Mouse (Mus musculus): ENCODE data around the gene Zbtb38. TPM values are rescaled to one million over a fixed set of nuclear protein-coding genes. Genes with fewer than 3 reads are reported as not detected.

Zbtb38 gene
- polyA plus RNA-seq, 1 experiment from 2014 or later, result 21.4 TPM

DNA sequence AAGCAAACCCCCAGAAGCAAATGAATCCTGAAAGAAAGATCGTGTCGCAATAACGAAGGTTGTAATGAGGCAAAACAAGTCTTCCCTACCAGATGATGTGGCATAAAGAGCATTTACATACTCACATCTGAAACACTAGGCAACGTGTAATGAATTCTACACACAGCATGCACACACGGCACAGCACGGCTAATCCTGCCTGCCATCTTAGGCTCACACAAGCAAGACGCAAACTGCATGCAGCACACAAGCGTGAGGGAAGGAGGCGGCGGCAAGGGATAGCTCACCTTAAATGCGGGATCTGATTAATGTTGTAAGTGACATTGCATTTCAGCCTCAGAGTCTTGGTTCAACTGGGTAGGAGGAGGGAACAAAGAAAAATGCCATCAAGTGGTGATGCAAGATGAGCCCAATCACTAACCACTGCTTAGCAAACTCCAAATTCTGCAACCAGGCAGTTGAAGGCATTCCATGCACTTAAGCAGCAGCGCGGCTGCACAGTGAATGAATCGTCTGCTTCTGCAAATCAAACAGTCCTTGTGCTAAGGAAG lies 20.6 kb downstream of the Zbtb38 start:
- no peak for DNase-seq (ENCODE audit: low spot score)

GRCm38 (mm10) chr9:96731039-96731895 lies 21.4 kb downstream of the Zbtb38 start:
- DNase-seq (ENCODE audit: low spot score), result no peak

GRCm38 (mm10) chr9:96730311-96730625 lies 22.4 kb downstream of the Zbtb38 start:
- DNase-seq (ENCODE audit: low spot score), result no peak

DNA sequence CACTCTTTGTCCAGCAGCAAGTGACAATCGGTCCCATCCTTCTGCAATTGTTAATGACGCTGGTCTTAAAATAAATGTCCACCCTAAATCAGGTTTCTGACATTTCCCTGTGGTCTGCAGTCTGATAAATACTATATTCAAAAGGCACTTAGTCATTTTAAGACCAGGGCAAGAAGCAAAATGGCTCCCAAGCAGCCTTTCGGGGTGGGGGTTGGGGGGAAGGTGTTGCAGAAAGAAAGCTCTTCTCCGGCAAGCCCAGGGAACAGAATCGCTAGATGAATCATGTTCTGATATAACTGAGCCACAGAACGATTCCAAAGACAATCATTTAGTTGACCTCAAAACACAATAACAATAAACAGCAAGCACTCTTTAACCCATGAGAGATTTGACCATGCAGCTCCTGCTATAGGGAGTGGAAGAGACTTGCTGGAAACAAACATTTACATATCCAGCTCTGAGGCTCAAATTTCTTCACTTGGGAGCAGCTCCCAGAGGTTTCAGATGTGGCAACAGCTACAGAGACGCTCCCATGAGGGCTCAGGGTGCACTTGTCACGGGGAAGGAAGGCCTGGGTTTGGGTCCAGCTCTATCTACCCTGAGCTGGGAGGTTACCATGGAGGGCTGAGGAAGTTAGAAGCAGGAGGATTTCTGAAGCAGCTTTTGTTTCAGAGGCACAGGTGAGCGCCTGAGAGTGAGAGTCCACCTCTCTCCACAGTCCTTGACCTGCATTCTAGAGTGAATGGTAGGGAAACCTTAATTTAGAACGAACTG lies 22.9 kb downstream of the Zbtb38 start:
- DNase-seq (ENCODE audit: low spot score), result no peak

DNA sequence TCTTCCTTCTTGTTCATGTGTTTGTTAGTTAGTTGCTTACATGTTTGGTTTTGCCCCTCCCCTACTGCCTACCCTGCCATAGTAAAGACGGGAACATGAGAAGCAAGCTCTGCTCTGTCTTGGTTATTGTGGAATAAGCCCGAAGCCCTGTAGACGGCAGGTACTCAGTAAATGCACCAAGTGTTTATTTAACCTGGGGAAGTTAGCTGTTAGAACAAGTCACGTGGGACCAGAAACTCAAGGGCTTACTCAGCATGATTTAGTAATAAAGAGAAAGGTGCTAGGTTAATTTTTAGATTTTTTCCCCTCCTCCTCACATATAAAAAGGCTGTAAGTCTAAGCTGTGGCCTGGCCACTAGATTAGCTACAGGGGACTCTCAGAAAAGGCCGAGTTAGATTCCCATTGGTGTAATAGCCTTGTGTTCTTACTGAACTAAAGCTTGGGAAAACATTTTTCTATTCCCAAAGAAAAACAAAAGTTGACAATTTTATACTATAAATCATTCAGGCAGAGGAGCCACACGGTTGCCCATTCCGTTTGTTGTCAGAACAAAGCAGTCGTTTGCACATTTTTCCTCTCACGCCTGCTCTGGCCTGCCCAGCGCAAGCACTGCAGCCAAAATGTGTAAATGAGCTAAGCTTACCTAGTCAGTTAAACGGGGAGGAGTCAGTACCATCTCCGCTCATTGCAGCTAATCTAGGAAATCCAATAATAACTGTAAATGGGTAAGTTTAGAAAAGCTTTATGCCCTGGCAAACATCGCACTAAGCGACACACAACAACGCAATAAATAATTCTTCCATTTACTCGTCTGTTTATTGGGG lies 24.1 kb downstream of the Zbtb38 start:
- no peak for DNase-seq (ENCODE audit: low spot score)

GRCm38 (mm10) chr9:96727688-96728087 lies 24.9 kb downstream of the Zbtb38 start:
- no peak for DNase-seq (ENCODE audit: low spot score)

- no peak for DNase-seq (ENCODE audit: low spot score)
Measured at GRCm38 (mm10) chr9:96726336-96727131, 26.1 kb downstream of the Zbtb38 start.

DNA sequence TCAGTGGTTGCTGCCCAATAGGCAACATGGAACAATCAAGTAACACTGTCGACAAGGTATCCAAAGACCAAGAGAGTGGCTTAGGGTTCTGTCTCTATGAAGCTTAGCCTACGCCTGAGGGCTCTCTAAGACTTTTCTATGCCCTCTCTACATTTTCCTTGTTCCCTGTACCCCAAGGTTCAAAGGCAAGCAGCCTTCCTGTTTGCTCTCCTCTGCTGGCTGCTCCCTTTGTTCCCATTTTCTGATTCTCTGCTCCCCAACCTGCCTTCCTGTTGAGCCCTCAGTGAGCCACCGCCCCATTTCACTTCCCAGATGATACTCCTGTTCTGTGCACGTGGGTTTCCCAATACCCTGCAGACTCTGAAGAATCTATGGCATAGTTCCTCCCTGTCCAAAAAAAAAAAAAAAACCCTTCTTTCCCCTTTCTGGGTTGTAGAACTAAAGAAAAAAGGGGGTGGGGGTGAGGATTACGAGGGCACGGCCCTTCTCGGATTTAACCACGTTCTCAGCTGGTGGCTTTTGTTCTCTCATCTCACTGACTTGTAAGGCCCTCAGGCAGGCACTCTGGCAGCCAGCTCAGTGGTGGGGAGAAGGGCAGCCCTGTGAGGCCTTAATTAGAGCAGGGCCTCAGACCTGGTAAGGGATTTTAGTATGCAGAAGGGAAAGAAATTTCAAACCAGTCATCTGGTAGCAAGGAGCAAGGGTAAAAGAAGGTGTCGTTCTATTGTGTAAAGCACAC lies 26.9 kb downstream of the Zbtb38 start:
- DNase-seq (ENCODE audit: low spot score), result no peak

DNA sequence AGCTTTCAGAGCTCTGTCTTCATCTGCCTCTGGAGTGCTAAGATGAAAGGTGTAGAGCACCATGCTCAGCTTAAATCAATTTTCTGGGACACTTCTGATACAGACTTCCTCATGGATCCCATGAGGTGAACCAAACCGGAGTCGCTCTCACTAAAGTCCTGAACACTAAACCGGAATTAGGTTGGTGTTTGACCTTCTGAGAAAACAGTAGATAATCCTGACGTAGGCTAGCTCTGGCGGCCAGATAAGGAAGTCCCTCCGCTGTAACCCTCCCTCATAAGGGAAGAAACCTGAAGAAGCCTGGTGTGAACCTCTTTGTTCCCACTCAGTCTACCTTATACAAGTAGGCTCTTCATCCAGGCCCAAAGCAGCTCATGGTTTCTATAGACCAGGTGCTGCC lies 29.0 kb downstream of the Zbtb38 start:
- DNase-seq (ENCODE audit: low spot score), result no peak

DNA sequence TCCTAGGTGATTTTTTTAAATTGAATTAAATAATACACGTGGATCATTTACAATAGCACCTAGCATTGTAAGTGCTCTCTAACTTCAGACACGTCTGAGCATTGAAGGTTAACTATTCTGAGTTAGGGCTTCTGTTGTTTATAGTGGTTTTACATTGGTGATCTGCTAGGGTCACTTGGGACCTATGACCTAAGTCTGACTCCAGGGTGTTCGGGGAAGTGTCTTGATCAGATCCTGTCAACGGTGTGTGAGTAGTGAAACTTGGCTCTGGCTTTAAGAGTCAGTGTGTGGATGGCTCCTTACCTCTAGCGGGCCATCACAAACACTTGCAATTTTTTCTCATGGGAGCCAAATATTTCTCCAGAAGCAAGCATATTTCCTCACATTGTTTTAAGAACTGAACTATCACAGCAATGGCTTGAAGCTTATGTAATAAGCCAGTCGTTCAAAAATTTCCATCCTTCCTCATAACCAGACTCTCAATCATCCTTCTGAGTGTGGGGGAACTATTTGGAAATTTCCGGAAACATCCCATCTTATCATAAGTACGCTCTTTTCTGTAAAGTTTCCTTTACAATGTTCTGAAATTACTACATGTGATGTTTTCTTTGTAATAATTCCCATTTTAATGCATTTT lies 31.4 kb downstream of the Zbtb38 start:
- DNase-seq (ENCODE audit: low spot score), result no peak

DNA sequence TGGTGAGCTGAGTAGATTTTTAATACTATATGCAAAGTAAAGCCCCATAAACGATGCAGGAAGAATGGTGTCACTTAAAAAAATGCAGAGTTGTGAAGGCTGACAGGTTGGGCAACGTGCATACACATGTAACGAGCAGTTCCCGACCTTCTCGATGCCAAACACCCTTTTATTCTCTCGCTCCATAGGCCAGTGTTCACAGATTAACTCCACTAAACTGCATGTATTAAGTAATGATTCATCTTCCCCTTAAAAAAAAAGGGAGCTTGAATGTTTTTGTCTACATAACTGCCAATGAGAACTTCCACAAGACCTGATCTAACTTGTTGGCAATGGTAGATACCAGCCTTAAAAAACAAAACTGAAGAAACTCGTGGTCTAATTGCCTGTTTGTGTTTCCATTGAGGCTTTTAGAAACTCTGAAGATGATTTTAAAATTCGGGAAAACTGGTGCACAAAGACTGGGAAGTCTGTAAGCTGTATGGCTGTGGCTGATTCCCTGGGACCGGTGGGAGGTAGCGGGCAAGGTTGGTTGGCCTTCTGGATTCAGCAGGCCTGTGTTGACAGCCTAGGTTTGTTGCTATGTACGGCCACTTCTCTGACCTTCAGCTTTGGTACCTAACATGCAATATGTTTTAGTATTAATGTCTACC lies 32.0 kb downstream of the Zbtb38 start:
- DNase-seq (ENCODE audit: low spot score), result no peak

- DNase-seq (ENCODE audit: low spot score), result peak; percentile 75
Measured at GRCm38 (mm10) chr9:96719408-96720158, 33.0 kb downstream of the Zbtb38 start.

DNA sequence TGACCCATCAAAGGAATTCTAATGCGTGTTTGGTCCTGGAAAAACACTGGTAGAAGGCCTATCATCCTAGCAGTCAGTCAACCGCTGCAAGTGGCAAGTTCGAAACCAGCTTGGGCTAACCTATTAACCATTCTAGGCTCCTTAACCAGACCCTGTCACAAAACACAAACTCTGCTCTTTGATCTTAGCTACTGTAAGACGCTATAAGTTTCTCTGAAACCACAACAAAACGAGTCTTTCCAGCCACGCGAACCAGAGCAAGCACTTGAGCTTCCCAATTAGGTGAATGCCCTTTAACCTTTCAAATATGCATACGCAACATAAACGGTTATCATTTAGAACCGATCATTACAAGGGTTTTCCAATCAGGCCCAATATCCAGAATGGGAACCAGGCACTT lies 33.7 kb downstream of the Zbtb38 start:
- DNase-seq (ENCODE audit: low spot score), result peak; percentile 35

- DNase-seq (ENCODE audit: low spot score), result no peak
Measured at GRCm38 (mm10) chr9:96718402-96718798, 34.2 kb downstream of the Zbtb38 start.

DNA sequence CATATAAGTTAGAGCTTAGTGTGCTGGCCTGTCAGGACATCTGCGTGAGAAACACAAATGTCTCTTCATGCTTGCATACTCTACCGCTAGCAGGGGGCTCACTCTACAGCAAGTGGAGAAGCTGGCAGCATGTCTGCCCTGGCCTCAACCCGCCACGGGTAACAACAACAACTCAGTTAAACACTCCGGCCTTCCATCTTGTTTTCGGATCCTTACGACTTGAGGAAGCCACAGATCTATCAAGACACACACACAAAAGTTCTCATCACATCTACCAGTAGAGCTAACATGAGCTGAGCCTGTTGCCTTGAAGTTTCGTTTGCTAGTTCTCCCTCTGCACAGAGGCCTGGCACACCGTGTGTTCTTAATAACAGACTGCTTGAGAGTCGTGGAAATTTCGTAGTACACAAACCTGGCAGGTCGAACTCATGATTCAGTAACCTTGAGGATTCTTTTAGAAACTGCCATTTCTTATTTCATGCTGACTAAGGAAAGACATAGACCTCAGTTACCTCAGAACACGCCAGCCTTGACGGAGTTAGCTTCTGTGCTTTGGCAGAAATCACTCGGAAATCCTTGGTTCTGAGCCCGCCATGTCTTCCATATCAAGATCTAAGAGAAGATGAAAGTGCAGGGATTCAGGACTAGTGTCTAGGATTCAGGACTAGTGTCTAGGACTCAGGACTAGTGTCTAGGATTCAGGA lies 34.8 kb downstream of the Zbtb38 start:
- no peak for DNase-seq (ENCODE audit: low spot score)

GRCm38 (mm10) chr9:96716735-96717444 lies 35.7 kb downstream of the Zbtb38 start:
- no peak for DNase-seq (ENCODE audit: low spot score)

DNA sequence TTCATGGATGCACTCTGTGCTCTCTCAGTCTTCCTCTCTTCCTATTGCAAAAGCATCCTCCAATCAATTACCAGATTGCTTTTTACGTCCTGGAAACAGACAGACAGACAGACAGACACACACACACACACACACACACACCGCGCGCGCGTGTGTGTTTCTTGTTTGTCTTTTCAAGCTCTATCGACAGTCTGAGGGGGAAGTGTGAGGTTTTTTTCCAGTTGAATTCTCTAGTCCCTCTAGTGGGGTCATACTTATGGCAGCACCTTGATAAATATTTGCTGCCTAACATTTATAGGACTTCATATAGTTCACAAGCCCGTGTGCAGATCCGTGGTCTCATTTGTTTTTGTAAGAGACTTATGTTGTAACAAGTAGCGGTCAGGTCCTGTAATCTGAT lies 36.5 kb downstream of the Zbtb38 start:
- DNase-seq (ENCODE audit: low spot score), result no peak
